Mouse (Mus musculus) small intestine, adult 2 months (tissue): ENCODE measurements around the gene App. TPM values are rescaled to one million over a fixed set of nuclear protein-coding genes. Genes with fewer than 3 reads are reported as not detected.
A peak's percentile ranks its signal among the peaks of the same experiment; 100 is the strongest.

Experiments
- H3K27ac ChIP-seq: fragments of 200-500 bp; 2 replicates; pipeline ENCODE4 v1.5.1; 2012; ENCODE audit warnings: low read depth, low read length, control low read depth, inconsistent platforms; ENCODE audit not compliant: insufficient read depth
- H3K27me3 ChIP-seq: fragments of 200-500 bp; 2 replicates; pipeline ENCODE4 v1.6.1; 2012; ENCODE audit warnings: mild to moderate bottlenecking, moderate library complexity, low read length, inconsistent platforms; ENCODE audit not compliant: control insufficient read depth, insufficient read depth
- H3K36me3 ChIP-seq: fragments of 200-500 bp; 2 replicates; pipeline ENCODE4 v1.6.1; 2012; ENCODE audit warnings: mild to moderate bottlenecking, low read length, control low read depth, inconsistent platforms; ENCODE audit not compliant: control insufficient read depth, insufficient read depth
- H3K4me1 ChIP-seq: fragments of 200-500 bp; 2 replicates; pipeline ENCODE4 v1.6.1; 2012; ENCODE audit warnings: low read length, inconsistent platforms, mixed read lengths; ENCODE audit not compliant: control insufficient read depth, insufficient read depth, insufficient read length
- H3K4me3 ChIP-seq: fragments of 200-500 bp; 2 replicates; pipeline ENCODE4 v1.5.1; 2012; ENCODE audit warnings: low read depth, mild to moderate bottlenecking, control low read depth, inconsistent platforms, low read length, moderate library complexity
- CTCF ChIP-seq: fragments of 200-500 bp; IDR thresholded peaks from 2 replicates; pipeline ENCODE4 v1.5.1; 2012; ENCODE audit warnings: low read depth, mild to moderate bottlenecking, control low read depth, inconsistent platforms, low read length, moderate library complexity, mixed read lengths; ENCODE audit not compliant: insufficient replicate concordance, insufficient read length; ENCODE audit errors: extremely low read depth
- POLR2A ChIP-seq: fragments of 200-500 bp; IDR thresholded peaks from 2 replicates; pipeline ENCODE4 v1.6.1; 2012; ENCODE audit warnings: low read depth, mild to moderate bottlenecking, control low read depth, inconsistent platforms, low read length, moderate library complexity
- WGBS: fragments of 180-500 bp; shearing (Covaris S2); methylation state at CpG from one replicate; pipeline ENCODE4 v1.1.7; 2018; 5-methylcytosine and 5-hydroxymethylcytosine counted together
- polyA plus RNA-seq: library from polyadenylated mRNA; depleted of rRNA; stranded (reverse); fragments of >200 nt; gene quantifications from 2 replicates; pipeline ENCODE4 v1.2.3, GENCODE M21; 2012

App gene
- polyA plus RNA-seq, 1 experiment: 387 TPM

DNA sequence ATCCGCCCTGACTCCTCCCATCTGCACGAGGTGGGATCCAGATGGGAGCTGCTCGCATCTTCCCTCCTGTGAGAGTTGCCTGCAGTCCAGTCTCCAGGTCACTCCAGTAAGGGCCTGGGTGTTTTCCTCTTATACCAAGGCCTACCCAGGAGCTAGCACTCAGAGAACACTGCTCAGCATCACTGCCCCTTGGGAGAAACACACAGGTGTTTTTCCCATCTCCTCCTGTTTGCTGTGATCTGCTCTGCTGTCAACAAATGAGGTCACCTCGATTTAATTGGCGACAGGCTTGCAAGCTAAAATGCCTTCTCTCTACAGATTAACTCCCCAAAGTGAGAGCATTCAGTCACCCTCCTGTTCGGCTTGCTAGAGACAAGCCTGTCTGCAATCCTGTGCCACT, 216.3 kb downstream of the App start:
- Histone ChIP-seq H3K27me3 (no peaks in the 10 kb centered on the region), H3K36me3 (peaks cover 27% of the 10 kb centered on the region), H3K4me1 (no peaks in the 10 kb centered on the region), H3K4me3 (no peak overlapping the region), H3K27ac (no peak overlapping the region)
- WGBS: 71% methylated on average over 6 of the region's 6 CpGs
- TF ChIP-seq POLR2A (no peak), CTCF (no peak)

- H3K27me3 ChIP-seq: no peaks in the 10 kb centered on the region
- no peak for TF ChIP-seq POLR2A
- no peak for TF ChIP-seq CTCF
- peaks cover 23% of the 10 kb centered on the region for H3K36me3 ChIP-seq
- H3K4me3 ChIP-seq: no peak overlapping the region
- no peak overlapping the region for H3K27ac ChIP-seq
- 84% methylated on average over 2 of the region's 2 CpGs for WGBS
- H3K4me1 ChIP-seq: no peaks in the 10 kb centered on the region
Measured at GRCm38 (mm10) chr16:84956690-84957089, 216.9 kb downstream of the App start.

GRCm38 (mm10) chr16:84955840-84956239, 217.7 kb downstream of the App start:
- TF ChIP-seq CTCF (no peak), POLR2A (no peak)

DNA sequence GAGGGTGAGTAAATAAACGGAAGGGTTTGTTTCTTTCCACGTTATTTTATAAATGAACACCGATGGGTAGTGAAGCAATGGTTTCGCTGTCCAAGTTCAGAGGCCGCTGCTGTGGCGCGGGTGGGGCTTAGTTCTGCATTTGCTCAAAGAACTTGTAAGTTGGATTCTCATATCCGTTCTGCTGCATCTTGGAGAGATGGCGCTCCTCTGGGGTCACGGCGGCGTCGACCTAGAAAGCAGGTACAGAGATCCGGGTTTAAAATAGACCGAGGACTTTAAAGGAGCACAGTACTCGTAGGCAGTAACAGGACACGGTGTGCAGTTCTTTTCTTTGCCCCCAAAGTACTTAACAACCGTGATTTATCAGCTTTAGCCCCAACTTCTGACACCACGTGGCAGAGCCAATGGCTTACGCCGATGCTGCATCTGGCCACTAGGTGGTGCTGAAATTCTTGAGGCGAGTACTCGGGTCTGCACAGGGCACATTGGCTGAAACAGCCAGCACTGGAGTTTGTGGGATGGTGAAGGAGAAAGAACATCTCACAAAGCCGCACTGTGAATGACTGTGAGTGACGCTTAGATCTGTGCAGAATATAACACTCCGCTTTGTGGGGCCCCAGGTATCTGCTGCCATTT, 218.2 kb downstream of the App start:
- Histone ChIP-seq H3K36me3 (peaks cover 13% of the 10 kb centered on the region), H3K4me1 (no peaks in the 10 kb centered on the region), H3K4me3 (no peak overlapping the region), H3K27me3 (no peaks in the 10 kb centered on the region), H3K27ac (no peak overlapping the region)
- TF ChIP-seq CTCF: peak; percentile 87; the same call in 1 of the 2 replicates
- TF ChIP-seq POLR2A: no peak
- 51% methylated on average over 26 of the region's 26 CpGs for WGBS

More at GRCm38 (mm10) chr16:84955840-84956239, 217.7 kb downstream of the App start:
- 66% methylated on average over 1 of the region's 1 CpGs for WGBS
- Histone ChIP-seq H3K27me3 (no peaks in the 10 kb centered on the region), H3K4me3 (no peak overlapping the region), H3K27ac (no peak overlapping the region), H3K4me1 (no peaks in the 10 kb centered on the region), H3K36me3 (peaks cover 16% of the 10 kb centered on the region)

- no peaks in the 10 kb centered on the region for H3K36me3 ChIP-seq
- H3K4me1 ChIP-seq: no peaks in the 10 kb centered on the region
- H3K4me3 ChIP-seq: no peak overlapping the region
- no peak overlapping the region for H3K27ac ChIP-seq
- TF ChIP-seq CTCF (no peak), POLR2A (no peak)
- no peaks in the 10 kb centered on the region for H3K27me3 ChIP-seq
- 81% methylated on average over 3 of the region's 3 CpGs for WGBS
Measured at GRCm38 (mm10) chr16:84931024-84931423, 242.5 kb downstream of the App start.

DNA sequence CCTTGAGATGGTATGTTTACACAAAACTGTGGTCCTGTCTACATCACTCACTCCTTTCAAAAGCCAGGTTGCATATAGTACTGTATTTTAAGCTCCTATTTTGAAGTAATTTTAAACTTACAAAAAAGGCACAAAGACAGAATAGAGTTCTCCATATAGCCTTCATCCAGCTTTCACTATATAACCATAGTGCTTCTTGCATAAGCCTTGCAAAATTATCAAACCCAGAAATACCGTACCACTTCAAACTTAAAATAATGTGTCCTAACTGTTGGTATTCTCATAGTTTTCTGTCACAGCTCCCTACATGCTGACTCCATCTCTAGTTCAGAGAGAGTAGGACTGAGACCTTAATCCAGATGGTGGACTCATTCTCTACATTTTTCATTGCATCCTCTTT, 245.7 kb downstream of the App start:
- WGBS: 98% methylated on average over 1 of the region's 1 CpGs

GRCm38 (mm10) chr16:84919649-84920308, 253.8 kb downstream of the App start:
- Histone ChIP-seq H3K4me1 (no peaks in the 10 kb centered on the region), H3K27me3 (no peaks in the 10 kb centered on the region), H3K4me3 (no peak overlapping the region), H3K27ac (no peak overlapping the region), H3K36me3 (no peaks in the 10 kb centered on the region)
- no peak for TF ChIP-seq POLR2A
- no peak for TF ChIP-seq CTCF
- 55% methylated on average over 5 of the region's 5 CpGs for WGBS

More for the DNA sequence above, 245.7 kb downstream of the App start:
- Histone ChIP-seq H3K27me3 (no peaks in the 10 kb centered on the region), H3K4me1 (no peaks in the 10 kb centered on the region), H3K4me3 (no peak overlapping the region), H3K27ac (no peak overlapping the region), H3K36me3 (no peaks in the 10 kb centered on the region)
- TF ChIP-seq POLR2A (no peak), CTCF (no peak)
